Mouse (Mus musculus): Measurements from ENCODE around the gene Abcb4. TPM values are rescaled to one million over a fixed set of nuclear protein-coding genes. Genes with fewer than 3 reads are reported as not detected.
"Not testable (repeated sequence)": the region's sequence is repeated elsewhere in the genome, so short reads cannot be mapped to it uniquely, and the experiment has no call there.

Abcb4 gene
- total and polyA plus RNA-seq, 3 experiments, result 7.1 to 19.0 (median 14.2) TPM

DNA sequence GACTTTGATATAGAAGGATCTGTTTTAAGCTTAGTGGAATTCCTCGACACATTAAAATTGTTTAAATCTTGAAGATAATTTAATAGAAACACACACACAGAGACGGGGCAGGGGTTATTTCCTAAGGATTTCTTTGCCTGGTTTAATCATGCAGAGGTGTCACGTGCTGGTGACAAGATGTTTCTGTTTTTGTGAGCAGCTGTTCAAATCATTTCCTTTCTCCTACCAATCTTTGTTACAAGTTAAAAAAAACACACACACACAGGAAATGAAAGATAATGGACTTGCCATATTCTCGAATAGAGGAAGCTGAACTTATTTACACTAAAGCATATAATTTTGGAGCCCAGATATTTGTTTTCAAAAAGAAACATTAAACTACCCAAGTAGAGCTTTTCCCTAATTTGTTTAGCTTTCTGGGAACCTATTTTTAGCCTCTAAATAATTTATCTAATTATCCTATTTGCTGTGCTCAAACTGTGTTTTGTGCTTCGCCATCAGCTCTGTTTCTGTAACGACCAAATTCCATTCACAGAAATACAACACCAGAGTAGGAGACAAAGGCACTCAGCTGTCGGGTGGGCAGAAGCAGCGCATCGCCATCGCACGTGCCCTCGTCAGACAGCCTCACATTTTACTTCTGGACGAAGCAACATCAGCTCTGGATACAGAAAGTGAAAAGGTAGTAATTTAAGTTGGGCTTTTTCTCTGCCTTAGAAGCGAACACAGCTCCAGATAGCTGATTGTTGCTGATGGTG lies 29.8 kb upstream of the Abcb4 start:
- Histone ChIP-seq H3K27ac (peak overlapping the region; percentile 87), H3K27me3 (ENCODE audit: control insufficient read depth, insufficient read depth, low read length) (no peaks in the 10 kb centered on the region), H3K4me3 (peak overlapping the region; percentile 14; the same call in 1 of the 2 replicates), H3K4me1 (ENCODE audit: control insufficient read depth, insufficient read depth, low read length) (peaks cover 7% of the 10 kb centered on the region), H3K79me2 (replicated peaks; ENCODE audit: control insufficient read depth, insufficient read depth, low read length) (no peaks in the 10 kb centered on the region), H3K36me3 (ENCODE audit: control insufficient read depth, insufficient read depth, low read length) (no peaks in the 10 kb centered on the region; the same call in none of the 2 replicates), H3K9ac (ENCODE audit: low read depth, low read length) (peak overlapping the region; percentile 64)
- TF ChIP-seq EP300 (IDR thresholded peaks at IDR 0.05; ENCODE audit: insufficient read depth, low read depth, low read length), result no peak
- no peak for TF ChIP-seq POLR2A (IDR thresholded peaks at IDR 0.05; ENCODE audit: insufficient read depth, low read depth, low read length)
- no peak for TF ChIP-seq CTCF (IDR thresholded peaks at IDR 0.05)
- WGBS, result 43% methylated on average over 14 of the region's 14 CpGs
- intact Hi-C loops (cut with DNase I), result loop anchor here (10.0 kb wide), 1 partner anchor 191 kb away; no protein-coding TSS in a partner anchor
- peak in 1 of 2 experiments; percentile 14 for DNase-seq

DNA sequence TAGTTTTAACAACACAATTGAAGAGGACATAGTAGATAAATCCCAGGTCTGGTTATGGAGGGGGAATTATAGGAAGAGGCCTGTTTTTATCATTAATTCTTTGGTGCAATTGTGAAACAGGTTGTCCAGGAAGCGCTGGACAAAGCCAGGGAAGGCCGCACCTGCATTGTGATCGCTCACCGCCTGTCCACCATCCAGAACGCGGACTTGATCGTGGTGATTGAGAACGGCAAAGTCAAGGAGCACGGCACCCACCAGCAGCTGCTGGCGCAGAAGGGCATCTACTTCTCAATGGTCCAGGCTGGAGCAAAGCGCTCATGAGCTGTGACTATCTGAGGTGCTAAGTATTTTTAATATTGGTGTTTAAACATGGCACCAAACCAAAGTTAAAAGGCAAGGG lies 27.9 kb upstream of the Abcb4 start:
- peak overlapping the region; percentile 87 for H3K27ac ChIP-seq
- TF ChIP-seq EP300 (IDR thresholded peaks at IDR 0.05; ENCODE audit: insufficient read depth, low read depth, low read length), result 0 out of 2 replicates have a peak, but pooled peaks have one; percentile 9
- not testable (repeated sequence) for H3K79me2 ChIP-seq (replicated peaks; ENCODE audit: control insufficient read depth, insufficient read depth, low read length); H3K4me1 ChIP-seq (ENCODE audit: control insufficient read depth, insufficient read depth, low read length); H3K27me3 ChIP-seq (ENCODE audit: control insufficient read depth, insufficient read depth, low read length); H3K4me3 ChIP-seq; H3K36me3 ChIP-seq (ENCODE audit: control insufficient read depth, insufficient read depth, low read length); H3K9ac ChIP-seq (ENCODE audit: low read depth, low read length)
- intact Hi-C loops (cut with DNase I), result loop anchor here (5.0 to 10.0 kb wide), 5 partner anchors 132 to 562 kb away; partner anchors contain the start of genes Crot and Dmtf1
- DNase-seq, result peak in 1 of 2 experiments; percentile 24
- 48% methylated on average over 11 of the region's 11 CpGs for WGBS

DNA sequence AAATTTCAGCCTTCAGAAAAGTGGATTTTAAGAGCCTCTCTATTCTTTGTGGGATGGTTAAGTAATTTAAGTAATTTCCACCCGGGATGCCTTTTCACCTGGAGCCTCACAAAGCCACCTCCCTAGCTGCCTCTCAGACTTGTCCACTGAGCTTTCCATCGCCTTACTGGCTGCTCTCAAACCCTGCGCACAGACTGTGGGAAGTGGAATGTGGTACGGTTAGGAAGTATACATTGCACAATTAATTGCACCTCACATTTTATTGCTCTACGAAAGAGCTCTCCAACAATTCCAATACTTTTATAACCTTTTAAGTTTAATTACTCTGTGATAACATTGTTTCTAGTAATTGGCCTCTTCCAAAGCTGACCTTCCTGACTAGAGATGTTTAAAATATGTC lies 27.2 kb upstream of the Abcb4 start:
- no peak for DNase-seq
- no peaks in the 10 kb centered on the region; the same call in none of the 2 replicates for H3K36me3 ChIP-seq (ENCODE audit: control insufficient read depth, insufficient read depth, low read length)
- no peaks in the 10 kb centered on the region for H3K27me3 ChIP-seq (ENCODE audit: control insufficient read depth, insufficient read depth, low read length)
- no peak overlapping the region for H3K4me3 ChIP-seq
- H3K79me2 ChIP-seq (replicated peaks; ENCODE audit: control insufficient read depth, insufficient read depth, low read length), result no peaks in the 10 kb centered on the region
- 80% methylated on average over 5 of the region's 5 CpGs for WGBS
- no peak overlapping the region for H3K9ac ChIP-seq (ENCODE audit: low read depth, low read length)
- TF ChIP-seq EP300 (IDR thresholded peaks at IDR 0.05; ENCODE audit: insufficient read depth, low read depth, low read length) (no peak), CTCF (IDR thresholded peaks at IDR 0.05) (no peak), POLR2A (IDR thresholded peaks at IDR 0.05; ENCODE audit: insufficient read depth, low read depth, low read length) (no peak)
- intact Hi-C loops (cut with DNase I), result loop anchor here (5.0 to 10.0 kb wide), 5 partner anchors 131 to 561 kb away; partner anchors contain the start of genes Crot and Dmtf1
- H3K27ac ChIP-seq, result no peak overlapping the region
- H3K4me1 ChIP-seq (ENCODE audit: control insufficient read depth, insufficient read depth, low read length), result peaks cover 7% of the 10 kb centered on the region

DNA sequence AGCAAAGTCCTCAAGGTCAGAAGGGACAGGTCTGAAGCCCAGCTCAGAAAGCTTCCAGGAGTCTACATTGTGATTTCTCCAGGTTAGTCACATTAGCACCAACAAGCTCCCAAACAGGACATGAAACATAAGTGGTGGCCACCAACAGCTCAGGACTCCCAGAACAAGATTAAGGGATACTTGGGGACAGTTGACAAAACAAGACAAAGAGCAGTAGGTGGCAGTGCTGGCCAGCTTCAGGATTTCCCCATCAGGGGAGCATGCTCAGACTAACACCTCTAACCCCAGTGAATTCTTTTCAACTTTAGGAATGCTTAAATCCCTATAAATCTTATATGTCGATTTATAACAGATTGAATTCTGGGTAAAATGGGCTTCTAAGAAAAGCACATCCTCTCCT lies 25.5 kb upstream of the Abcb4 start:
- Histone ChIP-seq H3K9ac (ENCODE audit: low read depth, low read length) (no peak overlapping the region), H3K79me2 (replicated peaks; ENCODE audit: control insufficient read depth, insufficient read depth, low read length) (no peaks in the 10 kb centered on the region), H3K4me1 (ENCODE audit: control insufficient read depth, insufficient read depth, low read length) (peaks cover 2% of the 10 kb centered on the region), H3K4me3 (no peak overlapping the region), H3K36me3 (ENCODE audit: control insufficient read depth, insufficient read depth, low read length) (no peaks in the 10 kb centered on the region; the same call in none of the 2 replicates), H3K27me3 (ENCODE audit: control insufficient read depth, insufficient read depth, low read length) (no peaks in the 10 kb centered on the region), H3K27ac (no peak overlapping the region)
- TF ChIP-seq POLR2A (IDR thresholded peaks at IDR 0.05; ENCODE audit: insufficient read depth, low read depth, low read length) (no peak), EP300 (IDR thresholded peaks at IDR 0.05; ENCODE audit: insufficient read depth, low read depth, low read length) (peak; percentile 28; the same call in 1 of the 2 replicates), CTCF (IDR thresholded peaks at IDR 0.05) (peak; percentile 82)
- WGBS, result 3% methylated on average over 1 of the region's 1 CpGs
- DNase-seq, result peak; percentile 30 to 45
- intact Hi-C loops (cut with DNase I), result loop anchor here (5.0 to 10.0 kb wide), 5 partner anchors 129 to 559 kb away; partner anchors contain the start of genes Crot and Dmtf1

DNA sequence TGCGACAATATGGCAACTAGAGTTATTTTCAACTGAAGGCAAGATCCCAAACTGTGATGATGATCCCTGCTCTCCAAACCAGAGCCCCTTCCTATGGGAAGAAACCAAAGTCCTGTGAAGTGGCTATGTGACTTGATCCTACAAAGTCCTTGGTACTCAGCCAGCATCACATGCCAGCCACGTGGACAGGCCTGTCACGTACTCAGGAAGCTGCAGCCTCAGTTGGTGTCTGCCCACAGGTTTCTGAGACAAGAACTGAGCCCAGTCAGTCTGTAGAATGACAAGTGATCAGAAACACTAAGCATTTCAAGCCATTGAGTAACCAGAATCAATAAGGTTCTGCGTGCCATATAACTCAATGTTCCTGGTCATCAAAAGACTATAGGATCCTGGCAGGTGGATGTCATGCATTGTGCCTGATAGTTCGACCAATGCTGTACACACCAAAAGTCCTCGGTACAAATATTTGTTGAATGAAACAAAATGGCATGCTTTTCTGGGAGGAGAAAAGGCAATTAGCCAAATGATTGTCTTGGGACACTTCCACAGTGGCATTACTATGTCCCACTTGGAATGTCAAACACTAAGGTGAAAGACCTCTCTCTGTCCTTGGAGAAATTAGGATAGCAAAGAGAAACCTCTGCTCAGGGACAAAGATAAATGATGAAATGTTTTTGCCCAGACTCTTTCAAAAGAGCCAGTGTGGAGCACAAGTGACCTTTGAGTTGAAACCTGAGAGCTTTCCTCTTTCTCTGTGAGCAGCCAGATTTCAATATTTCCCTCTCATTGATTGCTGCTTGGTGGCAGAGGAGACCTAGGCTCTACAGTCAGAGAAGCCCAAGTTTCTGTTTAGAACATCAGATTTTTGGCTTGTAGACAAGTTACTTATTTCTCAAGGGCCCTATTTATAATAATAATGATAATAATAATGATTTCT lies 20.3 kb upstream of the Abcb4 start:
- Histone ChIP-seq H3K4me3 (no peak overlapping the region), H3K4me1 (ENCODE audit: control insufficient read depth, insufficient read depth, low read length) (no peaks in the 10 kb centered on the region), H3K36me3 (ENCODE audit: control insufficient read depth, insufficient read depth, low read length) (no peaks in the 10 kb centered on the region), H3K79me2 (replicated peaks; ENCODE audit: control insufficient read depth, insufficient read depth, low read length) (no peaks in the 10 kb centered on the region), H3K27me3 (ENCODE audit: control insufficient read depth, insufficient read depth, low read length) (no peaks in the 10 kb centered on the region; the same call in 1 of the 2 replicates), H3K27ac (no peak overlapping the region), H3K9ac (ENCODE audit: low read depth, low read length) (no peak overlapping the region)
- TF ChIP-seq POLR2A (IDR thresholded peaks at IDR 0.05; ENCODE audit: insufficient read depth, low read depth, low read length), result no peak
- TF ChIP-seq EP300 (IDR thresholded peaks at IDR 0.05; ENCODE audit: insufficient read depth, low read depth, low read length), result no peak
- TF ChIP-seq CTCF (IDR thresholded peaks at IDR 0.05), result no peak
- no peak for DNase-seq
- intact Hi-C loops (cut with DNase I), result no loop called here
- 77% methylated on average over 6 of the region's 6 CpGs for WGBS
